Mouse (Mus musculus) ovary, postnatal 14 days (tissue): ENCODE measurements around the gene Pfkp.

ENCODE experiments used
- DNase-seq: peaks from one replicate; pipeline ENCODE4 v3.0.0; 2022; ENCODE audit warnings: low spot score

Pfkp gene

DNA sequence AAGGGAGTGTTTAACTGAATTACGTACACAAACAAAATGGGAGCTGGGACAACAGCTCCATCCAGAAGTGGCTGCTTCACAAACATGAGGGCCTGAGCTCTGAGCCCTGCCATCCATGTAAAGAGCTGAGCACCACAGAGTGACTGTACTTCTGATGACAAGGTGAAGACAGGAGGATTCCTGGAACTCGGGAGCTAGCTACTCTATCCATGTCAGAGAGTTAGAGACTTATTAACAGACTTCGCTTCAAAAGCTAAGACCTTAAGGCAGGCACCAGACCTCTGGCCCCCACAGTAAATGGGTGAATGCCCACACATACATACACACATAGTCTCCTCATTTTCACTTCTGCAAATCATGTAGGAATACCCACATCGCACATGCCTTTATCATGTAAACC lies 11.6 kb downstream of the Pfkp start:
- no peak for DNase-seq

DNA sequence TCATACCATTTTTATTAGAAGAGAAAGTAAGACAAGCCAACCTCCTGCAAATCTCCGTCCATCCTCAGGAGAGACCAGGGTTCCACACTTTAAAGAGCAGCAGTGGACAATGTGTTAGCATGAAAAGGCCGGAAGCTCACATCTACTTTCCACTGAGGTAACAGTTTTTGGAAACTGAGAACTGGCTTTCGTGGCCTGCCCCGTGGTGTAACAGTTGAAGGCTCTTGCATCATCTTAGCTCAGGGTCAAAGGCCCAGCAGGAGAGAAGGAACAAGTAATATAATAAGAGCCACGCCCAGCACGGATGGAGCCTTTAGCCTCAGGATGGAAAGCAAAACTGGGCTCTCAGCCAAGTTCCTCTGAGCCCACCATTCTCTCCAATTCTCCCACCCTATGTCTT lies 12.1 kb downstream of the Pfkp start:
- DNase-seq, result no peak

GRCm38 (mm10) chr13:6635138-6636076 lies 13.2 kb downstream of the Pfkp start:
- DNase-seq, result no peak

GRCm38 (mm10) chr13:6634063-6634462 lies 14.5 kb downstream of the Pfkp start:
- no peak for DNase-seq

GRCm38 (mm10) chr13:6633524-6633923 lies 15.1 kb downstream of the Pfkp start:
- no peak for DNase-seq

DNA sequence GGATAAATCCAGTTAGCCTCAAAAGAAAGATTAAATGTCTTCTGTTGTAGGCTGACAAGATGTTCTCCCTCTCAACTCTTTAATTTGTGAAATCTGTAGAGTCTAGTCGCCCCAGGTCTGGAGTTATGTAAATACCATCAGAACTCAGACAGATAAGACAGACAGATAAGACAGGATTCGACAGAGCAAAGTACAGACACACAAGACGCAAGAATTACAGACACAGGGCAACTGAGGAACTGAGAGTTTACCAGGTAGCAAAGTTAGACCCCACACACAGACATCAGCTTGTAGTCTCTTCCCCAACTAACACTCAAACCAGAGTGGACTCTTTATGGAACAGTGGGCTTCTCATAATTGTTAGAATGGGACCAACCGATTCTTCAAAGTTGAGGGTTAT lies 15.6 kb downstream of the Pfkp start:
- no peak for DNase-seq

- no peak for DNase-seq
These were observed 16.1 kb downstream of the Pfkp start for GRCm38 (mm10) chr13:6632513-6632912.

GRCm38 (mm10) chr13:6631772-6632510 lies 16.6 kb downstream of the Pfkp start:
- no peak for DNase-seq

DNA sequence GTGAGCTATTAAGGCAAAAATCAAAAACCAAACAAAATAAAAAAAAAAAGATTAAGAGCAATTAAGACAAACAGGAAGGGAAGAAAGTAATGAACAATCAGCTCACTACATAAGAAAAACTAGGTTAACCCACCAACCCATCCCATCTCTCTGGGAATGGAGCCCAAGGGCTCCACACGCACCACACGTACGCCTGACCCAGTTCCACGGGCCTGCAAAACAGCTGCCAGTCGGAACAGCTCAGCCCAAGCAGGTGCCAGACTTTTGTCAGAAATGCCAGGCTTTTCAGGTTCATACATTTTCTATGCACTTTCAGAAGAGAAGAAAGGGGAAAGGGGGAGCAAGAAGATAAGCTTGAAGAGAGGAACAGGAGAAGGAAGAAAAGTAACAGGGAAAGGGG lies 17.9 kb downstream of the Pfkp start:
- DNase-seq, result no peak

GRCm38 (mm10) chr13:6629927-6630326 lies 18.6 kb downstream of the Pfkp start:
- DNase-seq, result no peak

DNA sequence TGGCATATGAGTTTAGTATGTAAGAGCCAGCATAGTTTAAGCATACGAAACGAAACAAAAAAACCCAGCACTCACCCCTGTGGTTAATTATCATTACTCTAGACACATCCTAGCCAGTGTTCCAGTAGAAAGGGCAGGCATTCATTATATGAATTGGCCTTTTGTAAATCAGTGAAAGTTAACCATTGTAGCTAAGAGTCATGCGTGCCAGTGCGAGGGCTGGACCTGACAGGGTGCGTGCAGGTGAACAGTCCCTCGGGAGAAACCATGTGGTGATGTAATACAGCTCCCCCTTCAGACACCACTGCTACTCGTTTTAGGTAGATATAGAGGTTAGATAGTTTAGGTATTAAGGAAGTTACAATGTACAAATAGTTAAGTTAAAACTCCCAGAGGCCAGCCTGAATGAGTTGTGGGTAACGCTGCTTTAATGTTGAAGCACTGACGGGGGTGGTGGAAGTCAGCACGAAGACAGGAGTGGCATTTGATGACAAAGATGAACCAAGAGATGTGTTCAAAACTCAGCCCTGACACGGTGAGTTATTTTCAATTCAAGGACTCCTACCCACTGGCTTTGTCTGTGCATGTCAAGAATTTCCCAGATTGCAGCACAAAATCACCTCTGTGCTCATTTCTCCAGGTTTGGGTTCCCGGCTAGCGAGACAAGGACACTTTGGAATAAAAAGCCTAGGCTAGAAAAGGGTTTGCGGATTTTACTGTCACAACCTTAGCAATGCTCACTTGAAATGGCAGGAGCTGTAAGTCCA lies 19.4 kb downstream of the Pfkp start:
- no peak for DNase-seq

DNA sequence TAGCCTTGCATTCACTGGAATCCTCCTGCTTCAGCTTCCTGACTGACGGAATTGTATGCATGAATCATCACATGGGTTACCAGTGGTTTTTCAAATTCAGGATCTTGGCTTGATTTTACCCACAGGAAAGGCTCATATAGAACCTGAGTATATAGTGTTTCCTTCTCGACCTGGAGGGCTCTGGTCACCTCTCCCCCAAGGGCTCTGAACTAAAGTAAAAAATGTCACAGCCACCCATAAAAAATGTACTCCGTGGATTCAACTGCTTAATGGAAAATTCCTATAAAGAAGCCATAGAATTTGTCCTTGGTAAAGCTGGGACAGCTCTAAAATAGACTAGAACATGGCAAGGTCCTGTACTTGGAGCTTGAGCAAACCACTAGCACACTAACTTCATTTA lies 20.3 kb downstream of the Pfkp start:
- no peak for DNase-seq

DNA sequence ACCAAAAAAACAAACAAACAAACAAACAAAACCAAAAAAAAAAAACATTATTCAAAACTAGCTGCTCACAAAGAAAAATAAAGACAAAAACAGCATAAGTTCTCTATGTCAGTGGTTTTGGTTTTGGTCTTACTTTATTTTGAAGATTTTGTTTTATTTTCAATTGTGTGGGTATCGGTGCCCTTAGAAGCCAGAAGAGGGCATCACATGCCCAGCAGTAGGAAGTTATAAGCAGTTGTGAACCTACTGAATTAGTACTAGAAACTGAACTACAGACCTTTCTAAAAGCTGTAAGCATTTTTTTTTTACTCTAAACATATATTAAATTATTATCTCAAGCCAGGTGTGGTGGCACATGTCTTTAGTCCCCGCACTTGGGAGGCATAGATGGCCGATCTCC lies 21.2 kb downstream of the Pfkp start:
- DNase-seq, result no peak

GRCm38 (mm10) chr13:6626508-6627114 lies 22.0 kb downstream of the Pfkp start:
- no peak for DNase-seq

GRCm38 (mm10) chr13:6625942-6626341 lies 22.6 kb downstream of the Pfkp start:
- DNase-seq, result no peak

GRCm38 (mm10) chr13:6624604-6625003 lies 24.0 kb downstream of the Pfkp start:
- no peak for DNase-seq

GRCm38 (mm10) chr13:6624121-6624520 lies 24.5 kb downstream of the Pfkp start:
- DNase-seq, result no peak

GRCm38 (mm10) chr13:6621831-6622230 lies 26.7 kb downstream of the Pfkp start:
- no peak for DNase-seq

- no peak for DNase-seq
These were observed 28.3 kb downstream of the Pfkp start for GRCm38 (mm10) chr13:6620250-6620649.

DNA sequence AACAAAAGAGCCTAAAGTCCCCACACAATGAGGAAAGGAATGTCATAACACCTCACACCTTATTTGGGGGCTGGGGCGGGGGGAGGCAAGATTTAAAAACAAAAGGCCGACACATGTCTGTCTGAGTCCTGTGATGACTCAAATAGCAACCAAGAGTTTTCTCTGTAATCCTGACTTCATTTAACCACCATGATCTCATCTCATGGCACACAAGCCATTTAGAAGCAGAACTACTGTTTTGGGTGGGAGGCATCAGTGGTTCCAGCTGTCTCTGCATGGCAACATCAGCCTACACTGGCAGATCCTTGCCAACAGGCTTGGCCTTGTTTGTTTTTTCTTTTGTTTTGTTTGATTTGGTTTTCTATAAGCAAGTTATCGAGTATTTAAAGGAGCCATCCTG lies 29.9 kb downstream of the Pfkp start:
- no peak for DNase-seq

DNA sequence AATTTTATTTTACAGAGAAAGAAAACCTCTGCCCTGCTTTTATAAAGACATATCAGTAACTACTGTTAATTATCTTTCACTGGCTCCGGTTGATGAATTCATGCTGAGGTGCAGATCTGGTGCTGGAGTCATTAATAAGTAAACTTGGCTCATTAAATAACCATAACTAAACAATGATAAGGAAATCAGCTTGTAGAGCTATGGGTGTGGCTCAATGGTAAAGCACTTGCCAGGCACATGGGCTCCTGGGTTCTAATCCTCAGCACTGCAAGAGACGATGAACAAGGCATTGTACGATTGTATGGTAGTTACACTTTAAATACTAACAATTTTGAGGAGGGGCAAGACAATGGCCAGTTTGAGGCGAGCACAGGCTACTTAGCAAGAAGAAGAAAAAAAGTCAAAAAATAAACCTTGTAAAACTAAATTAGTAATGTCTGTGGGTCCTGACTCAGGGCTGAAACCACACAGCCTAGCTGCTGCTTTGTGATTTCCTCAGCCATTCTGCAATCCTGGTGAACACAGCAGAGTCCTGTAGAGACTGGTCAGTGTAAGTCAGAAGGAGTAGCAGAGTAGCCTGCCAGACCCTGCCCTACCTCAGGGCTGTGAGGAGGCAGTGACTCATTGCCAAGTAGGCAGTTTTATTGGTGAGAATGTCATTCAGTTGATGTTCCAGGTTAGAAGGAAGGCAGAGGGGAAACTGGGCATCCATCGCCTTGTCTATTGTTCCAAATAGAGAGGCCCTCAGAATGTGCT lies 34.7 kb downstream of the Pfkp start:
- DNase-seq, result no peak
